Mouse (Mus musculus) cerebellum, adult 8-10 months (tissue): Measurements from ENCODE around the gene Cenpx.

Experiments
- DNase-seq: peaks from one replicate; pipeline ENCODE4 v3.0.0; 2022

The Cenpx gene

GRCm38 (mm10) chr11:120723509-120723908 is 10.0 kb upstream of the Cenpx start:
- DNase-seq: no peak

GRCm38 (mm10) chr11:120722761-120723382 is 9.3 kb upstream of the Cenpx start:
- no peak for DNase-seq

GRCm38 (mm10) chr11:120722067-120722630 is 8.6 kb upstream of the Cenpx start:
- no peak for DNase-seq

DNA sequence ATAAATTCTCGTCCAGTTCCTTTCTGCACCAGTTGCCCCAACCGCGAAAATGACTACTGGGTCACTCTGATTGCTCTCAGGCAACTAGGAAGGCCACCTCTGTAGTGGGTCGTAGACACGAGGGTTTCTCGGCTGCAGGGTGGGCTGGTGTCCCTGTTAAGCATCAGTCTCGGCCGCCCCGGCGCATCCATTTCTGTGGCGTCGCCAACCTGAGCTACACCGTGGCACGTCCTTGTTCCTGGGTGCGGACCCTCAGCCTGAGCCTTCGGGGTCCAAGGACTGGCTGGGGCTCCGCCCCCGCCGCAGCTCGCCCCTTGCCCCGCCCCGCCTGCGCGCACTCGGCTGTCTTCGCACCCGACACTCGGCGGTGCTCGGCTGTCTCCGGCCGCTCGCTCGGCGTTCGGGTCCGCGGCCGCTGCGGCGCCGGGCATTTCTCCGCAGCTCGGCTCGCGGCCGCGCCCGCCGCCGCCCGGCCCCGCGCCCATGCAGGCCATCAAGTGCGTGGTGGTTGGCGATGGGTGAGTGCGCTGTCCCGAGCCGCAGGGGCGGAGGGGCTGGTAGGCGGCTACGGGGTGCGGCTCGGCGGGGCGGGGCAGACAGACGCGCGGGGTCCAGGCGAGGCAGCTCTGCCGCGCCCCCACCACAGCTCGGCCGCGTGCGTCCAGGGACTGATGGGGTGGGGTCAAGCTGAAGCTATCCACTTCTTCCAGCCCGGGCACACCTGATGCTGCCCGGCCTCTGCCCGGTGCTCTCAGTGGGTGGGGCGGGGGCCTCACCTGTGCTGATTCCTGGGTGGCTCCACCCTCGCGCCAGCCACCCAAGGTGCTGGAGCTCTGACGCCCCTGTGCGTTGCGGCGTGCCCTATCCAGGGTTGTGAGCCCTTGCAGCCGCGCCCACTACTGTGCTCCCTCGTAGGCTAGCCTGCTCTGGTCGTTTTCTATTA is 7.9 kb upstream of the Cenpx start, which contains the start of gene Rac3:
Gene Rac3 (plus strand): TSS at position 347 of the 943 bp plus-strand sequence.
- DNase-seq: peak; percentile 68

- peak; percentile 92 for DNase-seq
Measured at GRCm38 (mm10) chr11:120720450-120720849, 6.9 kb upstream of the Cenpx start.

- DNase-seq: no peak
Measured at GRCm38 (mm10) chr11:120719841-120720376, 6.4 kb upstream of the Cenpx start.

DNA sequence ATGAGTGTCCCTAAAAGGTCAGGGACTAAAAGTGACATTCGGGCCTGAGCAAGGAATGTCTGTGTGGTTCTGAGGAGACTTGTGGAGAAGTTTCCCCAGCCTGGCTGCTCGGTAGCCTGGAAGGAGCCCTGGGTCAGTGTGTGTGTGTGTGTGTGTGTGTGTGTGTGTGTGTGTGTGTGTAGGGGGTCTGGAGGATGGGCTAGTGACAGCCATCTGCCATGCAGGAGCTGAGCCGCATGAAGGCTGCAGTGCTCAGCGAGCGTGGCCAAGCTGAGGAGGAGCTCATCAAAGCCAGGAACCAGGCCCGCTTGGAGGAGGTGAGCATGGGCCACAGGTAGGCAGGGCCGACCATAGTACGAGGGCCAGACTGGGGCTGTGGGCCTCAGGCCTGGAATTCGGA is 5.7 kb upstream of the Cenpx start:
- DNase-seq: no peak

- no peak for DNase-seq
Measured at GRCm38 (mm10) chr11:120715131-120715530, 1.6 kb upstream of the Cenpx start.

- no peak for DNase-seq
Measured at GRCm38 (mm10) chr11:120714546-120714945, 1.0 kb upstream of the Cenpx start.

- DNase-seq: no peak
Measured at GRCm38 (mm10) chr11:120712771-120713568, 568 bp downstream of the Cenpx start.

DNA sequence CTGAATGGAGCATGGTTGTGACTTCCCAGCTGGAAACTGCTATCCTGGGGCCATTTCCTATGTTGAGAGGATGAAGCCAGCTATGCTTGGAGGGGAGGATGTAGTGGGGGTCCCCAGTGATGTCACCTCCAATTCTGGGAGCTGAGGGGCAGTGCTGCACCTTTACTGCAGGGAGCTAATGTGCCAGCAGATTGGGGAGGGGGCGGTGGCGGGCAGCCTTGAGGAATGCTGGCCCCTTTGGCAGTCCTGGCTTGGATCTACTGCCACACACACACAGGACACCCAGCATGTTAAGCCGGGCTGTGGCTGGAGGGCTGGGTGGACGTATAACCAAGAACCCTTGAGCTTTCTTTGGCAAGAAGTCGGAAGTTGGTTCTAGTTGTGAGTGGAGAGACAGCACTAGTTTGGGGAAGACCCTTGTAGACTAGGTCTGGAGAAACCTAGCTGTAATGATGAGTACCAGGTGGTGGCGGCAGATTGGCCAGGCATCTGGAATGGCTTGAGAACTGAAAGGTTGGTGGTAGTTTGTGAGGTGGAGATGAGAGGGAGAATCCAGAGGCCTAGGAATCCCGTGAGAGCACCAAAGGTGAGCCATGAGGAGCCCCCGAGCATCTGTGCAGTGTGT is 1.4 kb downstream of the Cenpx start:
- DNase-seq: no peak

DNA sequence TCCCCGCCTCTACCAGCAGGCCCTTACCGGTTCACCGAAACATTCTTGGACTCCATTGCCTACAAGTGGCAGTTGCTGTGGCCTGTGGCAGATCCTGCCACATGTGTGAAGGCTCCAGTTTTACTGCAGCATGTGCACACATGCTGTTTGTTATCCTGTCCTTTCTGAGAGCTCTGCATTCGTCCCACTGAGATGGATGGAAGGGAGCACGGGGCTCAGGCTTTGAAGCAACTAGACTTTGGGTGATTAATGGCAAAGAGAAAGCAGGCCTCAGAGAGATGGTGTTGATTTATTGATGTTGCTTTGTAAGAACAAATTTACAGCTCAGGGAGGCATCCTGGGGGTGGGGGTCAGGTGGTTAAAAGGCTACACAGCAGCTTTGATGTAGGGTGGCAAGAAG is 2.9 kb downstream of the Cenpx start:
- DNase-seq: no peak

- no peak for DNase-seq
Measured at GRCm38 (mm10) chr11:120709551-120709950, 4.0 kb downstream of the Cenpx start.

DNA sequence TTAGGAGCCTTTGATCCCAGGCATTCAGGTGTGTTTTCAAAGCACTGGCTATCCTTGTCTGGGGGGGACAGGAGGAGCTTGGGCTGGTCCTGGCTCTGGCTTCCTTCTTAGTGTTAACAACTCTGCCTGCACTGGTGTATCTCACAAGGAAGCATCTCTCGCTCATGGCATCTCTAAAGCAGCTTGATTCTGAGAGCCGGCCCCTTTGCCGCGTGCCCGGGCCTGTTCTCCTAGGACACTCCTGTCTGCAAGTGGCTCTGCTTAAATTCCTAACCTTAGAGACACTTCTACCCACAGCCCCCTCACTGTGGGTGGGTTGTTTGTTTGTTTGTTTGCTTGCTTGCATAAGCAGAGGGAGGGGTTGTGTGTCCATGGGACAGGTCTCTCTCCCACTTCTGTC is 5.6 kb downstream of the Cenpx start:
- DNase-seq: no peak

DNA sequence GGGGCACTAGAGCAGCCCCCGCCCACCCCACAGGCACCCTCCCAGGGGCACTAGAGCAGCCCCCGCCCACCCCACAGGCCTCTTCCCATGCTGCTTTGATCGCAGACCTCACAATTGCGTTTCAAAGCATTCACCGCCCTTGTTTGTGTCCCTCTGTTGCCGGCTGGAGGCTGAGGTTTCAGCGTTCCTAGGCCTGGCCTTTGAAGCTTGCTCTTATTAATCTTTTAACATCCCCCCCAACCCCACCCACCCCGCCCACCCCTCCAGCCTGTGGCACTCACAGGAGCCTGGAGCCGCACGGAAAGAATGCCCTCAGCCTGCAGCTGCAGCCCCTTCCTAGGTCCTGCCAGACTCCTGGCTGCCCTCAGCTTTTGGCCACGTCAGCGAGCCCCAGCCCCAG is 6.3 kb downstream of the Cenpx start:
- DNase-seq: no peak

GRCm38 (mm10) chr11:120706120-120706519 is 7.4 kb downstream of the Cenpx start:
- no peak for DNase-seq

- no peak for DNase-seq
Measured at GRCm38 (mm10) chr11:120704486-120705325, 8.8 kb downstream of the Cenpx start.

DNA sequence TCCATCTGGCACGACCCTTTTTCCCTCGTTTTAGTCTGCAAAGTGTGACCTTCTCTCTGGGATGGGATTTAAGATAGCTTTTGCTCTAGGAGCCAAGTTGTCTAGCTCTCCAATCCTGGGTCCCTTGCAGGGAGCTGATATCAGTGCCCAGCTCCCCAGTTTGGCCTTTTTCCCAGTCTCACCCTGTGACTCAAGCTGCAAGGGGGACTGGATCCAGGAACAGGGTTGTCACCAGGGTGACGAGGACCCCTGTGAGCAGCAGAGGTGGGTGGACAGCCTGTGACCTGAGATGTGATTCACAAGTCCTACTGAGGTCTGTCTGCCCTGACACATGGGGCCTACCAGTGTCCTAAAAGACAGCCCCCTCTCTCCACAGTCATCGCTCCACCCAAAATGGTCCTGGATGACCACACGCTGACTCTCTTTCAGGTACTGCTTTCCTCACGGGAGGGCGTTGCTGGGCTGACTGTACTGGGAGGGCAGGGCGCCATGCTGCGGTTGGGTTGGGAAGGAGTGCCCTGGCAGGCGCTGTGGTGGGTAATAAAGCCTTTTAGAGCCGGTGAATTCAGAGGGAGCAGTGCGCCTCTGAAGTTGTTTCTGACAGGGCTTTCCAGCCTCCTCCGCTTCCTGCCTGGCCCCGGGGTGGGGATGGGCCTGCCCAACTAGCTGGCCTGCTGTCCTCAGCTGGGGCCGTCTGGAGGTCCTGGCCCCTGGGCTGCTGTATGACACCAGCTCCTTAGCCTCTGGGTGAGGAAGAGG is 9.7 kb downstream of the Cenpx start:
- DNase-seq: no peak

GRCm38 (mm10) chr11:120697741-120698140 is 15.8 kb downstream of the Cenpx start:
- DNase-seq: no peak

DNA sequence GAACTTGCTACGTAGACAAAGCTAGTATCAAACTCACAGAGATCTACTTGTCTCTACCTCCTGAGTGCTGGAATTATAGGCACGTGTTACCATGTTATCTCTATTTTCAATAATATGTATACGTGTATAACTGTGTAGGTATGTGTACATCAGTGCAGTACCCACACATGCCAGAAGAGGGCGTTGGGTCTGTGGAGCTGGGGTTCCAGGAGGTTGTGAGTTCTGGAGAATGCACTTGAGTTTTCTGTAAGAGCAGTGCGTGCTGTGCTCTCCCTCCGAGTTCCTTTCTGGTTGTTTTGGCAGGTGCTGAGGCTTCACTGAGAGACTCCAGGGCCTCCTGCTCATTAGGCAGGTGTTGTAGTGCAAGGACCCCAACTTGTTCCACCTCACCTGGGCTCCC is 17.0 kb downstream of the Cenpx start:
- DNase-seq: no peak
